Mouse (Mus musculus) frontal cortex, postnatal 10 days (tissue): ENCODE measurements around the gene Slc44a2.

ENCODE experiments used
- DNase-seq, 2 experiments: peaks; one replicate each; pipeline ENCODE4 v3.0.0; 2022; ENCODE audit warnings: low spot score in 2 of 2, mixed read lengths in 1 of 2

The Slc44a2 gene

GRCm38 (mm10) chr9:21380868-21381267 is 60.4 kb downstream of the Slc44a2 start:
- no peak for DNase-seq

DNA sequence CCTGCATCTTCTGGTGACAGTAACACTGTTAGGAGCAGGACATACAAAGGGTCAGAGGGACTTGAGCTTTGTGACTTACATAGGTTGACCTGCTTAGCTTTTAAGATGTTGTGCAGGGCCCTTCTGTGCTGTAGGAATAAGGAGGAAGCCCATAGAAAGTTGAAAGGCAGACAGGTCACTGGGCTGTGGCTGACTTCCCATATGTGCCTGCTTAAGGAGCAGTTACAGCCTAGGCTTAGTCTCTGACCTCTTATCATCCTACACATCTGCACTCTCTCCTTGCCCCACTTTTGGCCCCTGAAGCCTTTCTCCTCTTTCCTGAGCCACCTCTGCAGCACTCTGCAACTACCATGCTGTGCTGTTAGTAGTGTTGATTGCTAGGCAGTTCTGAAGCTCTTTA is 63.5 kb downstream of the Slc44a2 start:
- DNase-seq: no peak

GRCm38 (mm10) chr9:21392646-21393175 is 72.2 kb downstream of the Slc44a2 start:
- DNase-seq: no peak

GRCm38 (mm10) chr9:21395692-21396091 is 75.2 kb downstream of the Slc44a2 start:
- no peak for DNase-seq

DNA sequence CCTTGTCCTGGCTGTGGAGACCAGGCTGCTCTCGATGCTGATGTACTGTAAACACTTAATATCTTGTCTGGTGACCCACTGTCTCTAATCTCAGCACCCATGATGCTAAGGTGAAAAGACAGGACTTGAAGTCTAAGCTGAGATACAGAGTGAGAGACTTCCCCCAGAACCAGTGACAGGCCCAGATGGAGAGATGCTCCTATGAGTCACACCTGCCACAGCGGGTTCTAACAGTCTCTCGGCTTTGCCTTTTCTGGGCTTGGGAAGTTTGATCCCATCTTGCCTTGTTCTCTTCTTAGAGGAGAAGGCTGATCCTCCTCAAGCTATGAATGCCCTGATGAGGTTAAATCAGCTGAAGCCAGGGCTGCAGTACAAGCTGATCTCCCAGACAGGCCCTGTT is 76.7 kb downstream of the Slc44a2 start:
- no peak for DNase-seq

GRCm38 (mm10) chr9:21401042-21401441 is 80.5 kb downstream of the Slc44a2 start:
- DNase-seq: no peak

DNA sequence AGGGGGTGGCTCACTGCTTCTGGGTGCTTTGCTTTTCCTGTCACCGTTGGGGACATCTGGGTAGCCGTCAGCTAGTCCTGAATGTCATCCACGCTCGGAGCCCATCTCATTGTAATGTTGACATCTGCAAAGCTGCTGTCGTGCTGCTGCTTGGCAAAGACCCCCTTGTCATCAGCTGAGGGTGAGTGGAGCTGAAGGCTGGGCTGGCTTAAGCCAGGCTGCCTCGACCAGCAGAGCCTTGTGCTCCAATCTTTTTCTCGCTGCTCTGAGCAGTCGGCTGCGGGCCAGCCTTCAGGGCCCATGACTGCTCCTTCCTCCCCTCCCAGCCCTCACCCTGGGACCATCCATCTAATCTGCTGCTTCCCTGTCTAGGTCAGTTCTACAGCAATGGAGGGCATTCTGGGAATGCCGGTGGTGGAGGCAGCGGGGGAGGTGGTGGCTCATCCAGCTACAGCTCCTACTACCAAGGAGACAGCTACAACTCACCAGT is 82.3 kb downstream of the Slc44a2 start:
- no peak for DNase-seq

GRCm38 (mm10) chr9:21403745-21404144 is 83.2 kb downstream of the Slc44a2 start:
- DNase-seq: no peak
